Comparison of ENCODE assay signal across 20 mouse cellular contexts in genomic region chr1:161632098-161632497, GRCm38 (mm10).
A peak's percentile ranks its signal among the peaks of the same experiment; 100 is the strongest.
DNase-seq lines count a peak whose midpoint lies in the region; ATAC-seq lines count a peak whose summit lies in the region.
"Had no signal": no experiment of that assay in that cellular context is flagged by ENCODE, and none has a peak within 500 bp of the region (broad histone marks: within the 10 kb centered on the region; RNA-seq: fewer than 3 reads in every experiment).

No protein-coding gene starts in this region.

- H3K4me3 ChIP-seq in intestine, embryonic 16.5 days (ENCODE audit: low read length): no peak overlapping the region
- H3K4me3 ChIP-seq: embryonic facial prominence, embryonic 13.5 days; embryonic facial prominence, embryonic 15.5 days; erythroblast, embryonic 14.5 days; forebrain, embryonic 13.5 days; forebrain, embryonic 15.5 days had no signal

- no peak overlapping the region for H3K9ac ChIP-seq in intestine, embryonic 16.5 days (ENCODE audit: low read depth, low read length)
- H3K9ac ChIP-seq: embryonic facial prominence, embryonic 13.5 days; embryonic facial prominence, embryonic 15.5 days; forebrain, embryonic 13.5 days; forebrain, embryonic 15.5 days; forebrain, postnatal 0 days had no signal

- no peaks in the 10 kb centered on the region for H3K9me3 ChIP-seq in intestine, embryonic 16.5 days (ENCODE audit: control insufficient read depth, low read length)
- H3K9me3 ChIP-seq: embryonic facial prominence, embryonic 13.5 days; embryonic facial prominence, embryonic 15.5 days; forebrain, embryonic 13.5 days; forebrain, embryonic 15.5 days had no signal

- no peak overlapping the region for H3K4me2 ChIP-seq in intestine, embryonic 16.5 days (ENCODE audit: low read depth, low read length)
- H3K4me2 ChIP-seq: embryonic facial prominence, embryonic 13.5 days; embryonic facial prominence, embryonic 15.5 days; forebrain, embryonic 13.5 days; forebrain, embryonic 15.5 days had no signal

- H3K27me3 ChIP-seq in intestine, embryonic 16.5 days (replicated peaks; ENCODE audit: control insufficient read depth, insufficient read depth, low read length): no peaks in the 10 kb centered on the region
- H3K27me3 ChIP-seq: embryonic facial prominence, embryonic 13.5 days; embryonic facial prominence, embryonic 15.5 days; forebrain, embryonic 13.5 days; forebrain, embryonic 15.5 days had no signal

- H3K36me3 ChIP-seq in intestine, embryonic 16.5 days (ENCODE audit: control insufficient read depth, insufficient read depth, low read length): no peaks in the 10 kb centered on the region
- H3K36me3 ChIP-seq: embryonic facial prominence, embryonic 13.5 days; embryonic facial prominence, embryonic 15.5 days; forebrain, embryonic 15.5 days had no signal

- DNase-seq in 416B (ENCODE audit: low read depth): peak; percentile 78
- peak; percentile 10 to 16 for DNase-seq in natural killer cell, adult 2 months (ENCODE audit: low spot score in 2 of 2)
- DNase-seq in cerebellum, adult 11 months: no peak
- DNase-seq in yolk sac, embryonic 10.5 days (ENCODE audit: low spot score): no peak
- DNase-seq: adrenal gland, adult 2 months; adrenal gland, postnatal 14 days; adrenal gland, postnatal 36 days; cerebellum, adult 18-20 months; cerebellum, adult 8-10 months; cerebellum, adult 9-11 months; cerebellum, postnatal 14 days; cerebellum, postnatal 36 days; embryo, embryonic 11 days; forebrain, postnatal 0 days had no signal

- WGBS in intestine, embryonic 16.5 days: 88% methylated on average over 5 of the region's 5 CpGs

- H3K4me1 ChIP-seq in intestine, embryonic 16.5 days (ENCODE audit: control insufficient read depth, insufficient read depth, low read length): no peaks in the 10 kb centered on the region
- H3K4me1 ChIP-seq: embryonic facial prominence, embryonic 13.5 days; embryonic facial prominence, embryonic 15.5 days; forebrain, embryonic 13.5 days; forebrain, embryonic 15.5 days had no signal

- H3K27ac ChIP-seq in intestine, embryonic 16.5 days (ENCODE audit: low read length): no peak overlapping the region
- H3K27ac ChIP-seq: embryonic facial prominence, embryonic 13.5 days; embryonic facial prominence, embryonic 15.5 days; forebrain, embryonic 13.5 days; forebrain, embryonic 15.5 days had no signal

- peak; percentile 95 for ATAC-seq in intestine, embryonic 16.5 days
- ATAC-seq: forebrain, embryonic 13.5 days; forebrain, embryonic 15.5 days; forebrain, postnatal 0 days had no signal

Comparison
In these comparisons a context has a peak if more than half of its experiments do, and no peak if none do; other contexts are left out.
1. DNase-seq: peak in 416B (single experiment) and natural killer cell, adult 2 months (2 of 2); none in cerebellum, adult 11 months (single experiment) and yolk sac, embryonic 10.5 days (single experiment).